Mouse (Mus musculus) monocyte, adult 2 months (primary cell): Measurements from ENCODE around the gene 1110051M20Rik.
"Not testable (repeated sequence)": the region's sequence is repeated elsewhere in the genome, so short reads cannot be mapped to it uniquely, and the experiment has no call there.

Source experiments
- DNase-seq, 2 experiments: peaks; one replicate each; pipeline ENCODE4 v3.0.0; 2022; ENCODE audit warnings: low spot score in 2 of 2, low read depth in 1 of 2

The 1110051M20Rik gene

DNA sequence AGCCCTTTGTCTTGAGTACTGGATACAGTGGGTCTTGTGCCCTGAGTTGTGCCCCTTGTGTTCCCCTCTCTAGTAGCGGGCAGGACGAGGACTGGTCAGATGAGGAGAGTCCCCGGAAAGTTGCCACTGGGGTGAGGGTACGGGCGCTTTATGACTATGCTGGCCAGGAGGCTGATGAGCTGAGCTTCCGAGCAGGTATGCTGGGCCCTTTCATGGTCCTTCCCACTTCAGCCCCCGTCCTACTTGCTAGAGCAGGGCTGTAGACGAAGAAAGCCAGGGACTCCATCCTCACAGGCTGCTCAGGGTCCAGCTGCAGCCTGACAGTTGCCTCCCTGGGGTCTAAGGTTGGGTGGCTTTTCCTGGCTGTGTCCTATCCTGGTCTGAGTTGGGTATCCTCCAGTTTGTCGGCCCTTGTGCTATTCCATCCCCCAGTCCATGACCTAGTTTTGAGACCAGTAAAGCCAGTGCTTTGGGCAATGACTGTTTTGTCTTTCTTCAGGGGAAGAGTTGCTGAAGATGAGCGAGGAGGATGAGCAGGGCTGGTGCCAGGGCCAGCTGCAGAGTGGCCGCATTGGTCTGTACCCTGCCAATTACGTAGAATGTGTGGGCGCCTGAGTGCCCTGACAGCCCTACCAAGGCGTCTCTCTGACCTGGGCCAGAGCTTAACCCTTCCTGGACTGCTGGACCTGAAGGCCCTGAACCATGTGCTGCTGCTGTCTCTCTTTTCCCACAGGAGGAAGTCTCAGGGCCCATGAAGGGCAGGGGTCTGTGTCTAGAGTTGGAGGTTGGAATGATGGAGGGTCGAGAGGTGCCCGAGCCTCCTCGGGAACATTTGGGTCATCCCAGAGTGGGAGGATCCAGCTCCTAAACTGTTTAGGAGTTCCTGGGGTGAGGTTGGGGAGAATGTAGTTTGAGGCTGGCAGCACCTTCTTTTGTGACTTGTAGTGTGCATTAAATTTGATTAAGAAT lies 180.5 kb downstream of the 1110051M20Rik start:
- DNase-seq = no peak

DNA sequence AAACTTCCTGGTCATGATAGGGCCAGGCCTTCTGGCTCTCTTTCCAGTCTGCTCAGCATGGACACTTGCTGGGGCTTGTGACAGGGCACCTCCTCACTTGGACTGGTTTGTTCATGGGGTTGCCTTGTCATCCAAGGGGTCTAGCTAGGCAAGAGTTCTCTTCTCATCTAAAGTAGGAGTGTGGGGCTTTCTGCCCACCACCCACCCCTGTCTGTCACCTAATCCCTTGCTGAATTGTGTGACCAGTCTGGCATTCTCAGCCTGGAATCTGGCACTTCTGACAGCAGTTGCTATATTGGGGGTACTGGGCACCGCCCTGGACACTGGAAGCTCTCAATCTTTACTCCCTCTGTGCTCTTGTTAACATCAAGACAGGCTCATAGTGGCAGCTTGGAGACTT lies 185.0 kb downstream of the 1110051M20Rik start:
- DNase-seq = no peak

DNA sequence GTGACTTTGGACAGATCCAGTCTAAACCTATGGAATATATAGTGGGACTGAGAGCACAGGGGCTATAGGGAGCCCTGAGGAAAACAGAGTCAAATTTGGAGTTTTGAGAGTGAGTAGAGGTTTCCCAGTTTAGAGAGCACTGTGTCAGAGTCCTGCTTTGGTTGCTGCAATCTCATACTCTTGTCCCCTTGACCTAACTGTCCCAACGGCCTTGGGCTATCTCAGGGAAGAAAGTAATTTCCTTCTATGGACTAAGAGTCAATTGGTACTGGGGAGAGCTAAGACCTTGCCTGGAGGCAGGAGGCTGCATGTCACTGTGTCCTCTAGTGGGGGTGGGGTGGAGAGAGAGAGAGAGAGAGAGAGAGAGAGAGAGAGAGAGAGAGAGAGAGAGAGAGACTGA lies 185.7 kb downstream of the 1110051M20Rik start:
- no peak for DNase-seq

DNA sequence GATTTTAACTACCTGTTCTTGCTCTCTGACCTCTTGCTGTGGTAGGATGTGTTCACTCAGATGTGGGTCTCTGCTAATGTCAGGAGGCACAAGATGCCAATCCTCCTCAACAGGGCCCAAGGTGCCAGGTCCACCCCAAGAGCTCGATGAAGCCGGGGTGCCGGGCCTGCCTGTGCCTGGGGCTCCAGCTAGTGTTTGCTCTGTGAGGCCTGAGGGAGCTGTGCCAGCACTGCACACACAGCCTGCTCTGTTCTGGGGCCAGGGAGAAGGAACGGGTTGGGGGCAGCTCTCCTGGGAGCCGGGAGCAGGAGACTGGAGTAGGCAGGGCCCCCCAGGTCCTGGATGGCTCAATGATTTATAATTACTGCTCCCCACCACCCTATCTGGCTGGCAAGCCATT lies 186.4 kb downstream of the 1110051M20Rik start:
- no peak for DNase-seq

DNA sequence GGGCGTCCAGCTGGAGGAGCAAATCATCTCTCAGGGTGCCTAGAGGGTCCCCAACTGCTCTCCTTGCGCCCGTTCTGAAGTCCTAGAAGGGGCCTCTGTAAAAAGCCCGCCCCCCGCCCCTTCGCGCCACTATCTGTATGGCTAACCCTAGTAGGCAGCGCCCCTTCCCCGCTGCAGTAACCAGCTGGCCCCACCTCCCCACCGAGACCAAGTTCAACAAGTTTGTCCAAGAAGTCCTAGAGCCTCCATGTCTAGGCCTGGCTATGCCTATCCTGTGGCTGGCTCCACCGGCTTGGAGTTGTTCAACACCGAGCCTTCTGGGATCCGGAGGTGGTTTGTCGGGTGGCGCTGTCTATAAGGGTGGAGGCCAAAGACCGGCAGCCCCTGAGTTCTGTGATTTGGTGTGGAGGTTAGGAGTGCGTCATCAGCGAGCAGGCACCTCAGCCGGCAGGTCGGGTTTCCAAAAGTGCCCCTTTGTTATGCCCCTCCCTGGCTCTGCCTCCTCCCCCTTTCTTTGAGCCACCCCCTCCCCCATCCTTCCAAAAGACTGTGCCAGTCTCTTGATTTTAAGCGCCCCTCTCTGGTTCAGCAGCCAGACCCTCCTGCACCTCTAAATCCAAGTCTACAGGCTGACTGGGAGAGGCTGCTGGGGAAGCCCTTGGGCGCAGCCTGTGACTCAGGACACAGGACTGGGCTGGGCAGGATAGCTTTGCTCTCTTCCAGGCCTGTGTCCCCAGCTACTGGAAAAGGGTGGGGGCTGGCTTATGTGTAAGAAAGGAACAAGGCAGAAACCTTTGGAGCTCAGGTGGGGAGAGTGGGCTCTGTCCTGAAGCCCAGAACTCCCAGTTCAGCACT lies 187.2 kb downstream of the 1110051M20Rik start:
- no peak for DNase-seq

DNA sequence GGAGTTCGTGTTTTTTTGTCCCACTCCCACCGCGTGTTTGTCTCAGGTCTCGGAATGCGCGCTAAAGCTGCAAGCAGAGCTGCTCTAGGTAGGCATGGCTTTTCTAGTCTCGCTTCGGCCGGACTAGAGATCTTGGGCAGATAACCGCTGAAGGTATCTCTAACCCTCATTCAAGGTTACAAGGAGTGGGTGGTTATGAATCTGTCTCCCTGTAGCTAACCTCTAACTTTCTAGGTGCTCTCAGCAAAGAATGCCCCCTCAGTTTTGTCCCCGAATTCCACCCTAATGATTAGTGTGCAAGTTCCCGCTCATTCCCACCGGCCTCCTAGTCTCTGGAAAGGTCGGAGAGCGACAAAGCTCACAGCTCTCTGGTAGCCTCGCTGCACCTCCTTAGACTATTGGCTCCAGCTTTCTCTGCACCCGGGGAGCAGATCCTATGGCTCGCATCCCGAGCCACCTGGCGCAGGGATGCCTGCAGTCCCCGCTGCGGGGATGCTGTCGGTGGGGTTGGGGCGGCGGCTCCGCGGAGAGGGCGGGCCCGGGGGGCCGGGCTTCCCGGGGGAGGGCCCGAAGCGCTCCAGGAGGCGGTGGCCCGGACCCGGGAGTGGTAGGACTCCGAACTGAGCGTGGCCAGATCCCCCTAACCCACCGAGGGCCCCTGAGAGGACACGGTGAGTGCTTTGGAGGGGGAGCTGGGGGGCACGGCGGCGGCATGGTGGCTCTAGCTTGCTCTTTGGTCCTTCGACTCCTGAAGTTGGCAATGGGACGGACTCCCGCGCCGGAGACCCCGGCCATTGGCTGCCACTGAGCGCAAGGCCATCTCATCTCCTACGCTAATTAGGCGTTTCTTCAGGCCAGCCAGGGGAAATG lies 188.0 kb downstream of the 1110051M20Rik start:
- DNase-seq = no peak

DNA sequence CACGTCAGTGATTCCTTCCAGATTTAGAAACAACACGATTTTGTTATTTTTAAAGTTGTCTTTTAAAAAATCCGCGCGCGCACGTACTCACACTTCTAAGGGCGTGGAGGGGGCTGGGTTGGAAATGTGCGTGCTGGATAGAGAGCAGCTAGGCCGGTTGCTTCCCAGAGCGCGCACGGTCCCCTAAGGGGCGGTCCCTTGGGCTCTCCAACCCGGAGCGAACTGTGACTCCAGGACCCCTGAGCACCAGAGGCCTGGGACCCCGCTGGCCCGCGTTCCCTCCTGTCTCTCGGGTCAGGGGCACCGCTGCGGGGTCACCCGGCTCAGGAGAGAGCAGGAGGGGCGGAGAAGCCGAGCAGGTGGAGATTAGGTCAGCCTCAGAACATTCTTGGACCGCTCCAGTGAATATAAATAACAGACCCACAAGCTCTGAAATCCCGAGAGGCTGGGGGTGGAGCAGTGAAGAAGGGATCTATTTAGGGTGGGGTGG lies 188.8 kb downstream of the 1110051M20Rik start, which contains the start of gene Pacsin3:
Pacsin3 (plus strand) TSS at position 294 of the 490 bp plus-strand sequence.
- DNase-seq = no peak

DNA sequence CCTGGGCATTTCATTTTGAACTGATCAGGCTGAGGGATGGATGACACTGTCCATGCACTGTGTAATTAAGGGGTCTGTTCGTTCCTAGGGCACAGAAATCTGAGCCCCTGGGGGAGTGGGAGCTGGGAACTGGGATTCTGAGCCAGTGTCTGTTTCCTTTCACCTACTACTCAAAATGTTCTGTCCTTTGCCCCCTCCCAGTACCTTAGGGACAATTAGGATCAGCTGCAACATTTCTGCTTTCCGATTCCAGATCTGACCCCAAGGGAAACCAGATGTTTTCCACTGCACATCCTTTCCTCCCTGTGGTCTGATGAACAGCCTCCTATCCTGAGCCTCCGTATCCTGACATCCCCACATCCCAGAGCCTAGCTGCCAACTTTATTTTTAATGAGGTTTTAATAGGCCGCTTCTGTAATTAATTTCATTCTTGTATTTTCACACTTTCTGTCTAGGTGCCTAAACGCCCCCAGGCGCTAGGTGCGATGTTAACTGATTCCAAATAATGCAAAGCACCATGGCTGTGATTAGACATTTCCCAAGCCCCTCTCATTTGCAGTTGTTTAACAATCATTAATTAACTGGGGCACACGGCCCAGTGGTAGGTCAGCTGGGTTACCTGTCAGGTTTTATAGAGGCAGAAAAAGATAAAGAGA lies 189.7 kb downstream of the 1110051M20Rik start:
- DNase-seq = no peak

DNA sequence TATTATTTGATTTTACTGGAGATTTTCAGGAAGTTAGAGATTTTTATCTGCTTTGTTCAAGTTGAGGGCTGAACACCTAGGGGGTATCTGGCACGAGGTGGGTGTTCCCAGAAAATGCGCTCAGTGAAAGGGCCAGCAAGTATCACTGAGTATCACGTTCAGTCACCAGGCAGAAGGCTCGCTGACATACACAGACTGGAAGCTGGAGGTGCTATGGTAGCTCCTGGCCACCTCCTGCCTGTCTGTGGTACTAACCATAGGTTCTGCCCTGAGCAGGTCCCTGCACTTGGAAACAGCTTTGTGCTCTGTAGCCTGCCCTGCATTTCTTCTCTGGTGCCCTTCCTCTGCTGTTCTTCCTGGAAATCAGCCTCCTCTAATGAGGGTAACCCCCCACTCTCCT lies 192.0 kb downstream of the 1110051M20Rik start:
- no peak for DNase-seq

DNA sequence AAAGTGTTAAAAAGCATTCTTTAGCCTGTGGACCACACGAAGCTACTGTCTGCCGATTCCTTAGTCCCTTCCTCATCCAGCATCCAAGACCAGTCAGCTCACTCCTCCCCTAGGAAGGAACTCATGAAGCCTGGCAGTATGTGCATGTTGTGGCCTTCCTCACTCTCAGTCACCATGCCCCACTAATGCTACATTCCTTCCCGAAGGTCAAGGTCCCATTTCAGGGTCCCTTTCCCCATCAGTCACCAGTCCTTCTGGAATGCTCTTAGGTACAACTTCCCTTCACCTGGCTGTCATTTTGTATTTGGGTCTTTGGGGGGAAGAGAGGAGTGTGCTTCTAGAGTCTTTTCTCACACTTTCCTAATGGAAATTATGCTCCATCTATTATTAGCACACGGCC lies 192.5 kb downstream of the 1110051M20Rik start:
- DNase-seq = no peak

DNA sequence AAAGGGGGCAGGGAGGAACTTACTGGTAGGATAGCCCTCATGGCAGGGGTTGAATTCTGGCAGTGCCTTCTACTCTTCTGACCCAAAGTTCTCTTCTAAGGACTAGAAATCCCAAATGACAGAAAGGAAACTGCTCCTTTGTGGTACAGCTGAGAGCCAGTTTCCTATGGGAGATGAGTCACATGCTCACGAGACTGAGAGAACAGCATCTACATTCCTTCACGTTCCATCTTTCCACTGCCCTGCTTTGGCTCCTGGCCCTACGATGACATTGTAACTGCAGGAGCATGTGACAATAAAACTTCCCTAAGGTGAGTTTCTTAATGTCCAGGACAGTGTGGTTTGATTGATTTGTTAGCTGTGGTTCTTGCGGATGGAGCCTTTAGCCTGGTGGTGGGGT lies 196.1 kb downstream of the 1110051M20Rik start:
- no peak for DNase-seq

DNA sequence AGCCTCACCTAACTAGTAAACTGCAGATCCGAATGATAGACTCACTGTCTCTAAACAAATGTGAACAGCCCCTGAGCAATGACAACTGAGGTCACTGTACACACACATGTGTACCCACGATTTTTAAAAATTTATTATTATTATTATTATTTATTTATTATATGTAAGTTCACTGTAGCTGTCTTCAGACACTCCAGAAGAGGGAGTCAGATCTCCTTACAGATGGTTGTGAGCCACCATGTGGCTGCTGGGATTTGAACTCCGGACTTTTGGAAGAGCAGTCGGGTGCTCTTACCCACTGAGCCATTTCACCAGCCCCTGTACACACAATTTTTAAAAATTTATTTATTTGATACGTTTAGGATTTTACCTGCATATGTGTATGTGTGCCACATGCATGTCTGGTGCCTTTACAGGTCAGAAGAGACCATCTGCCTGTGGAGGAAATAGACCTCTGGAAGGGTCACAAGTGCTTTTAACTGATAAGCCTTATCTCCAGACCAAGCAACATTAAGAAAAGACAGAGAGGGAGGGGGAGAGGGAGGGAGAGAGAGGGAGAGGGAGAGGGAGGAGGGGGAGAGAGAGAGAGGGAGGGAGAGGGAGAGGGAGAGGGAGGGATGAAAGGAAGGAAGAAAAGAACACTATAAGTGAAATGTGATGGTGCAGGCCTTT lies 199.8 kb downstream of the 1110051M20Rik start:
- DNase-seq = no peak

DNA sequence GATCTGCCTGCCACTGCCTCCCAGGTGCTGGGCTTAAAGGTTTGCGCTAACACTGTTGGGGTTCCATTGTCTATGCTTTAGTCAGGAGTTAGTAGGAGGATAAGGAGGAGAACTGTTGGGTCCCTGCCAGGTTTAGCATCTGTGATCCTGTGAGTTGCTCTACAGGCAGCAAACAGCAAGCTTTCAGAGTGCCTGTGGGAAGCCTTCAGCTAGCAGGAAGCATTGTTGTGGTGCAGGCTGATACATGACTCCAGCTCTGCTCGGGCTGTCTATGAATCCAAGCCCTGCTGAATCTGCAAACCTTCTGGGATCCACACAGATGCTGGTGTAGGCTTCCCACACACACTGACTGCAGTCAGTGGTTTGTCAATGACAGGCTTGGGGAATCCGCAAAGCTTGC lies 201.1 kb downstream of the 1110051M20Rik start:
- DNase-seq = no peak

DNA sequence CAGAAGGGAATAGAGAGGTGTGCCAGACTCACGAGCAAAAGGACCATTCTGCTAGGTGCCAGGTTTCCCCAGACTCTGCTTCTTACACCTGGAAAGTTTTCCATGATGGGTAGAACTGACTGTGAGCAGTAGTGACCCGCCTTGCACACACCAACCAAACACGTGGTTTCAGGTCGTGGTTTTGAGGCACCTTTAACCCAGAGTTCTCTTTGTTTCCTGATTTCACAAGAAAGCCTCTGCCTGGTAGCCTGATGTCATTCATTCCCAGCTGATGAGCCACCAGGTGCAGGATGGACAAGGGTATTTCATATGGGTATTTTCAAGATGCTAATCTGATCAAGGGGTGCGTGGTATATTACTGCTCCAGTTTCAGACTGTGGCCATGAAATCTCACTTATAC lies 202.0 kb downstream of the 1110051M20Rik start:
- DNase-seq = no peak

DNA sequence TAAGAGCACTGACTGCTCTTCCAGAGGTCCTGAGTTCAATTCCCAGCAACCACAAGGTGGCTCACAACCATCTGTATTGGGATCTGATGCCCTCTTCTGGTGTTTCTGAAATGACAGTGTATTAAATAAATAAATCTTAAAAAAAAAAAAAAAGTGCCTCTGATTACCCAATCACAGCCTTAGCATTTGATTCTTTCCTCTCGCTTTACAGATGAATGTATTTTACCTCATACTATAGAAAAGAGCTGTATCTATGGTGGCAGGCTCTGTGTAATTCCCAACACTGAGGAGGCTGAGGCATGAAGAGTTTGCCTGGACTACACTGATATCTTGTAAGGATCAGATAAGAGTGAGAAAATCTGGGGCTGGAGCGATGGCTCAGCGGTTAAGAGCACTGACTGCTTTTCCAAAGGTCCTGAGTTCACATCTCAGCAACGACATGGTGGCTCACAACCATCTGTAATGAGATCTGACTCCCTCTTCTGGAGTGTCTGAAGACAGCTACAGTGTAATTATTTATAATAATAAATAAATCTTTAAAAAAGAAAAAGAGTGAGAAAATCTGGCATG lies 206.9 kb downstream of the 1110051M20Rik start:
- not testable (repeated sequence) for DNase-seq

DNA sequence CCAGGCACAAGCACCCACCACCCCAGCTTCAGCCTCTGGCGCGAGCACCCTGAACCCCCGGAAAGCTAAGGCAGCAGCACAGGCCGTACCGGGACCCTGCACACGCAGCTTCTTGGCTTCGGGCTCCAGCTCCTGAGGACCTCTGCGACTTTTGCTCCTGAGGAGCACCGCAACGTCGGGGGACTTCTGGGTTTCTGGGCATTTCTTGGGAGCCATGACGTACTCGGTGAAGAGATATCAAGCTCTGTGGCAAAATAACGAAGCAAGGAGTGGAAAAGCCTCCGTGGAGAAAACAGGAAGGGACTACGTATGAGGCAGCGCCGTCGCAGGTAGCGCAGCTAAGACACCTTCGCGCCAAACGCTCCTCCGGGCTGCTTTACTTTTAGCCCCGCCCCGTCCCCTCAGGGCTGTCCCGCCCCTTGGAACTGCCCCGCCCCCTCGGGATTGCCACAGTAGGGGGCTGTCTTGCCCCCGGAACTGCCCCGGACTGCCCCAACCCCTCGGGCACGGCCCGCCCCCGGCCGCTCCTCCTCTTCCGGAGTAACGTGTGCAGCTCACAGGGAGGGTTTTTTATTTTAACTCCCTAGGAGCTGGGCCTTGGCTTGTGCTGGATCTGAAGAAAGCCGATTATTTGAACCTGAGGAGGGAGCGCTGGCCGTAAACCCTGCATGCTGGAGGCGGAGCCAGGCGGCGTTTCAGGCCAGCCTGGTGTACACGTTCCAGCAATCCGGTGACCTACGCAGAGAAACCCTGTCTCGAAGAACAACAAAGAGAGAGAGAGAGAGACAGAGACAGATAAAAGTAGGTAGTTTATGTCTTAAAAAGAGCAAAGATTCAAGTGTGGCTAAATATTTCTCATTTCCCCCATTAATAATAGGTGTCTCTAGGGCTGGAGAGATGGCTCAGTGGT lies 207.6 kb downstream of the 1110051M20Rik start, which contains the start of gene Ddb2:
Ddb2 (minus strand) TSS at position 382 of the 910 bp plus-strand sequence.
- peak; percentile 69 to 79 for DNase-seq

DNA sequence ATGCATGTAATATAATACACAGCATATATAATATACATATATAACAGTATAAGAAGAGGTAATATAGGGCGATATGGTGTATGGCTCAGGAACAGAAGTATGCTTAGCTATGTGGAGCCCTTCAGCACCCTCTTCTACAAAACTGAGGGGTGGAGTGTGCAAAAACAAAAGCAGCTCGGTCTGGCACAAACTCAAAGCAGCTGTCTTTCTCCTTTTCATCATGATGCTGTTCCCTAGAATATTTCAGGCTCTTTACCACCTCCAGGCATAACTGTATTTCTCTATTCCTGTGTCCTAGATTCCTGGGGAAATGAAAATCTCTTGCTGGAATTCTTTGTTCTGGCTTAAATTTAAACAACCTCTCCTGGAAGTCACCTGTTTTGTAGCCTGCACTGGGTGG lies 214.8 kb downstream of the 1110051M20Rik start:
- DNase-seq = no peak
